Mouse (Mus musculus): ENCODE measurements at regions not wholly inside any gene's neighbourhood (a gene's known extent, or its start where the extent isn't known, plus 50 kb on each side); places are given as distances from the start of the nearest gene placed in this dataset.

DNA sequence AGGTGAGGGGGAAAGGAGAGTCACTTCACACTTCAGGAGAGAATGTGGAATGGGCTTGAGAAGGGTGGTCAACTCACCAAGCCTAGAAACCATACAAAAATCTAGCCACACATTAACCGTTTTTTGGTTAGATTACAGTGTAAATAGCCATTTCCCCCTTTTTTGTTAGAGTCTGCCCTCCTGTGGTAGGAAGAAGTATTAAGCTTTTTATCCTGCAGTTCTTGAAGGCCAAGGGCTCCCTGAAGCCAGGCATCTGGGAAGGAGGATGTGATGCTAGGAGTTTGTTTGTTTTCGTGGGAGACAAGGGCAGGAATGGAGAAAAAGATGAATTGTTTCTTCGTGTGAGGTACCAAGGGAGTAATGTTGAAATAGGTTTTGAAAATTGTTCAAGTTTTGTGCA is 73.5 kb upstream of the Ccdc160 start:
- no peak for TF ChIP-seq CTCF (IDR thresholded peaks at IDR 0.05; ENCODE audit: low read depth, low read length)
- no peak for TF ChIP-seq POLR2A (IDR thresholded peaks at IDR 0.05; ENCODE audit: insufficient read depth, low read length)

Measured in ES-Bruce4 (cell line).